Mouse (Mus musculus) stomach, postnatal 0 days (tissue): Measurements from ENCODE around the gene Hrh3. TPM values are rescaled to one million over a fixed set of nuclear protein-coding genes. Genes with fewer than 3 reads are reported as not detected.

Source experiments
- ATAC-seq: fragments of 200-750 bp; cut with Nextera tagmentation; 2 replicates; pipeline ENCODE4 v1.8.0; 2017; ENCODE audit not compliant: low FRiP score, low TSS enrichment
- DNase-seq: peaks from one replicate; pipeline ENCODE4 v3.0.0-alpha.2; 2016; ENCODE audit warnings: low spot score
- H3K27ac ChIP-seq: fragments of 300-500 bp; sonication (generic); replicated peaks from 2 replicates; pipeline ENCODE4 v1.5.1; 2014; ENCODE audit warnings: mild to moderate bottlenecking, control low read depth
- H3K27me3 ChIP-seq: fragments of 300-500 bp; sonication (generic); 2 replicates; pipeline ENCODE4 v1.6.1; 2014; ENCODE audit warnings: low read length; ENCODE audit not compliant: control insufficient read depth, insufficient read depth
- H3K36me3 ChIP-seq: fragments of 300-500 bp; sonication (generic); 2 replicates; pipeline ENCODE4 v1.6.1; 2014; ENCODE audit warnings: low read length, mixed read lengths; ENCODE audit not compliant: control insufficient read depth, insufficient read depth
- H3K4me1 ChIP-seq: fragments of 300-500 bp; sonication (generic); replicated peaks from 2 replicates; pipeline ENCODE4 v1.6.1; 2014; ENCODE audit warnings: antibody characterized with exemption; ENCODE audit not compliant: control insufficient read depth, insufficient read depth
- H3K4me2 ChIP-seq: fragments of 300-500 bp; sonication (generic); replicated peaks from 2 replicates; pipeline ENCODE4 v1.6.1; 2014; ENCODE audit warnings: low read depth, mild to moderate bottlenecking, control low read depth, moderate library complexity
- H3K4me3 ChIP-seq: fragments of 300-500 bp; sonication (generic); 2 replicates; pipeline ENCODE4 v1.5.1; 2014; ENCODE audit warnings: low read depth, low read length, control low read depth
- H3K9ac ChIP-seq: fragments of 300-500 bp; sonication (generic); 2 replicates; pipeline ENCODE4 v1.6.1; 2014; ENCODE audit warnings: mild to moderate bottlenecking, low read length, control low read depth, mixed read lengths
- H3K9me3 ChIP-seq: fragments of 300-500 bp; sonication (generic); 2 replicates; pipeline ENCODE4 v1.6.1; 2016; ENCODE audit warnings: low read length; ENCODE audit not compliant: control insufficient read depth
- CTCF ChIP-seq: IDR thresholded peaks from 2 replicates; pipeline ENCODE4 v1.5.1; 2016; ENCODE audit warnings: antibody characterized with exemption, low read depth, mild to moderate bottlenecking, moderate library complexity
- EP300 ChIP-seq: optimal IDR thresholded peaks from 2 replicates; pipeline ENCODE3; 2016; ENCODE audit warnings: antibody characterized with exemption
- WGBS: fragments of 180-500 bp; shearing (Covaris S2); extraction: QIAGEN DNeasy Blood & Tissue Kit; methylation state at CpG from one replicate; pipeline ENCODE4 v1.1.7; 2014; 5-methylcytosine and 5-hydroxymethylcytosine counted together
- polyA plus RNA-seq: library from polyadenylated mRNA; unstranded; fragments of >200 nt; fragmentation: Nextera tagmentation; extraction: Ambion mirVana; gene quantifications from 2 replicates; pipeline ENCODE4 v1.2.1, GENCODE M21; 2015

Gene Hrh3
- polyA plus RNA-seq: 0.05 TPM in 1 of 2 replicates, not detected in the other

DNA sequence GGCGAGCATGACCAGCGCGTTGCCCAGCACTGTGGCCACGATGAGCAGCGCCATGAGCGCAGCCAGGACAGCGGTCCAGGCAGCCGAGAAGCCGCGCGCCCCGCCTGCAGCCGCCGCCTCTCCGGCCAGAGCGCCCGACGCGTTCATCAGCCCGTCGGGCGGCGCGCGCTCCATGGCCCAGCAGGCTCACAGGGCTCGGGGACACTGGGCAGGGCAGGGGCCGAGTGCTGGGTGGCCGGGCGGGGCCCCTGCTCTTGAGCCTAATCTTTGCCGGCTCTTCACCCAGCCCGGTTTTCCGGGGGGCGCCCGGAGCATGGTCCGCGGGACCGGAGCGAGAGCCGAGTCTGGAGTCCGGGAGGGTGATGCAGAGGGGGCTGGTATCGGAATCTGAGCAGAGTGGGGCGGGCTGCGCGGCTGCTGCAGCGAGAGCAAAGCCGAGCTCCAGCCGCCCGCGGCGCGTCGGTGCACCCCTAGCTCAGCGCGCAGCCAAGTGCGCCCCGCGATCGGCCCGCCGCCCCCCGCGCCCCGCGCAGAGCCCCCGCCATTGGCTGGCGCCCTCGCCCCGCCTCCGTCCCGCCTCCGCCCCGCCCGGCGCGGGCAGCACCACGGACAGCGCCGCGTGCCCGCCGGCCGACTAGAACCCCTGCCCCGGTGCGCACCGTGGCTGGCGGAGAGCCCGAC is at the start of gene Hrh3:
Gene Hrh3, minus strand, starts transcription at position 511 of the 681 bp plus-strand sequence.
- Histone ChIP-seq H3K36me3 (no peaks in the 10 kb centered on the region), H3K4me1 (peaks cover 4% of the 10 kb centered on the region; the same call in 1 of the 2 replicates), H3K4me3 (peak within 1 kb of the TSS; percentile 45), H3K27ac (no peak within 1 kb of the TSS; the same call in 1 of the 2 replicates), H3K27me3 (peaks cover 26% of the 10 kb centered on the region; the same call in 1 of the 2 replicates), H3K9me3 (no peaks in the 10 kb centered on the region), H3K9ac (no peak within 1 kb of the TSS), H3K4me2 (peak within 1 kb of the TSS; percentile 93)
- TF ChIP-seq EP300 (no peak), CTCF (no peak)
- peak; percentile 77 for ATAC-seq
- under 1% methylated on average over 56 of the region's 87 CpGs for WGBS
- peak; percentile 80 for DNase-seq

DNA sequence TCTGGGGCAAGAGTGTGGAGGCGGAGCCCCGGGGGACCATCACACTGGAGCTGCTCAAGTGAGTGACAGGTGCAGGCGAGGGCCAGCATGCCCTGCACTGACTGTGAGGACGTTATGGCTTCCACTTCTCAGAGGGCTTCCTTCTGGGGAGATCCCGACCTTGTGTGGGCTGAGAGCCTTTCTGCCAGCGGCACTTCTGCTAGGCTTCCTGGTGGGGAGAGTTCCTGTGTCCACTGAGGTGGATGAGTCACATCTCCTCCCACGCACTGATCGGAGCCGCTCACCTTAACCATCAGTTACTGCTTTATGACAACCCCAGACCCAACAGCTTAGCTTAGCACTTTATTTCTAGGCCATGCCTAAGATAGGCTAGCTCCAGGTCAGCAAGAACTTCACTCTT is 44.3 kb upstream of the Hrh3 start:
- H3K27me3 ChIP-seq: no peaks in the 10 kb centered on the region
- no peak overlapping the region for H3K9ac ChIP-seq
- no peak for TF ChIP-seq EP300
- no peak overlapping the region for H3K4me3 ChIP-seq
- no peaks in the 10 kb centered on the region for H3K4me1 ChIP-seq
- no peak overlapping the region for H3K4me2 ChIP-seq
- DNase-seq (no peak), ATAC-seq (0 out of 2 replicates have a peak, but pooled peaks have one; percentile 28)
- H3K36me3 ChIP-seq: peaks cover 32% of the 10 kb centered on the region
- H3K9me3 ChIP-seq: no peaks in the 10 kb centered on the region
- H3K27ac ChIP-seq: no peak overlapping the region
- 82% methylated on average over 9 of the region's 9 CpGs for WGBS

DNA sequence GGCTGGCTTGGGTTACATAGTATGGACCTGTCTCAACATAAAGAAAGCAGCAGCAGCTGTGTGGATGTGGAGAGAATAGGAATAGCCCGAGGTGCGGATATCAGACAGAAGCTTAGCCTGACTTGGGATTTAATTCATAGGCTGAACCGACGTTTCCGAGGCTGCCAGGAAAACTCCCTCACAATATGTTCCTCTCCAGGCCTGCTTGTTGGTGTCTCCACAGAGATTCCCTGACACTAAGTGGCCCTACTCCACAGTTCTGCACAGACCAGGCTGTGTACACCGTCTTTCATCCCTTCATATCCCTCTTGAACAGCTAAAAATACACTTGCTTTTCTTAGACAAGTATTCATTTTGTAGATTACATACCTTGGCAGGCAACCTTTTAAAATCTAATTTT is 43.1 kb upstream of the Hrh3 start:
- H3K9me3 ChIP-seq: no peaks in the 10 kb centered on the region
- no peaks in the 10 kb centered on the region for H3K4me1 ChIP-seq
- ATAC-seq (no peak), DNase-seq (no peak)
- H3K9ac ChIP-seq: no peak overlapping the region
- no peaks in the 10 kb centered on the region for H3K27me3 ChIP-seq
- 81% methylated on average over 6 of the region's 6 CpGs for WGBS
- no peak overlapping the region for H3K4me3 ChIP-seq
- TF ChIP-seq EP300 (no peak), CTCF (no peak)
- peaks cover 30% of the 10 kb centered on the region for H3K36me3 ChIP-seq
- H3K4me2 ChIP-seq: no peak overlapping the region
- H3K27ac ChIP-seq: no peak overlapping the region

DNA sequence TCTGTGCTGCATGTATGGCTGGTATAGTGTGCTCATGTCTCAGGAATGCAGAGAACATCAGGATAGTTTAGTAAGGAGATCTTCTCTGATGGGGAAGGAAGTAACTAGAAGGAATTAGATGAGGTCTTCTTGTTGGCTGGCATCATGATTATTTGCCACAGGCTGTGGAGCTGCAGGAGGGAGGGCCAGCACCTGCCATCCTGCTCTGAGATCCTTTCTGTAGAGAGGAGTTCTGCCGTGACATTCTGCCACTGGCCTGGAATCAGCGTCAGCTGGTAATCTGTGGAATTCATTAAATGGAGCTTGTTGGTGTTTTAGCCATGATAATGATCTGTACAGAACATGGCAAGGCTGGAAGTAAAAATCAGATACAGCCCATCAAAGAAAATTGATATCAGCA is 41.8 kb upstream of the Hrh3 start:
- 96% methylated on average over 2 of the region's 2 CpGs for WGBS
- no peak for DNase-seq

DNA sequence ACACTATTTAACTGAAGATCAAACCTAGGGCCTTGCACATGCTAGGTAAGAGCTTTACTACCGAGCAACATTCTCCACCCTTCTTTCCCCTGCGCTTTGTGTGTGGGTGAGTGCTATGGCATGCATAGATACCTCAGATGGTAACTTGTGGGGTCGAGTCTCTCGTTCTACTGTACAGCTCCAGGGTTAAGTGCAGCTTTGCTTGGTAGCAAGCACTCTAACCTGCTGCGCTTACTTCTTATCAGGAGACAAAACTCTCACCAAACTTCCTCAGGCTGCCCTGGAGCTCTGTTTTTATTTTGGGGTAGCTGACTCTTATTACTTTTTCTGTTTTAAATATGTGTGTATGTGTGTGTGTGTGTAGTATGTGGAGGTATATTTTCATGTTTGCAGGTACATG is 31.1 kb upstream of the Hrh3 start:
- H3K4me3 ChIP-seq: no peak overlapping the region
- no peak for DNase-seq
- H3K9ac ChIP-seq: no peak overlapping the region
- H3K27ac ChIP-seq: no peak overlapping the region
- TF ChIP-seq CTCF: no peak
- TF ChIP-seq EP300: no peak
- no peaks in the 10 kb centered on the region for H3K9me3 ChIP-seq
- H3K36me3 ChIP-seq: peaks cover 7% of the 10 kb centered on the region; the same call in 1 of the 2 replicates
- ATAC-seq: no peak
- H3K4me1 ChIP-seq: no peaks in the 10 kb centered on the region
- no peaks in the 10 kb centered on the region for H3K27me3 ChIP-seq
- WGBS: 65% methylated on average over 5 of the region's 5 CpGs
- H3K4me2 ChIP-seq: no peak overlapping the region

More for the DNA sequence above, 41.8 kb upstream of the Hrh3 start:
- Histone ChIP-seq H3K27ac (no peak overlapping the region), H3K9me3 (no peaks in the 10 kb centered on the region), H3K4me2 (no peak overlapping the region), H3K4me3 (no peak overlapping the region), H3K27me3 (no peaks in the 10 kb centered on the region), H3K4me1 (no peaks in the 10 kb centered on the region), H3K9ac (no peak overlapping the region), H3K36me3 (peaks cover 34% of the 10 kb centered on the region)
- TF ChIP-seq CTCF (no peak), EP300 (no peak)
- no peak for ATAC-seq

DNA sequence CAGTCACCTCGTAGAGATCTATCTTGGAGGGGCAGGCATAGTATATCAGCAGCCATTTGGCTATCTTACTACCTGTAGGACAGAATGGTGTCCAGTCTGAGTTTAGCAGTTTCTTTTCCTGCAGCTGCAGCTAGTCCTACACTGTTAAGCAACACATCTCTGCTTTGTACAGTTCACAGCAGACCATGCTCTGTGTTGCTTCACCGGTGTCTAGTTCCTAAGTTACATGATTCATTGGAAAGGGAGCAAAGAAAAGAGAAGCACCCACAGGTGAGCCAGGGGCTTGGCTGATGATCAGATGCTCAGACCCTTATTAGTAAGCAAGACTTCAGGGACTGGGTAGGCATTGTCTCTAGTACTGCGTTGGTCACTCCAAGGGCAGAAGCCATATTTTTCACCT is 29.6 kb upstream of the Hrh3 start:
- H3K4me3 ChIP-seq: no peak overlapping the region
- DNase-seq: no peak
- ATAC-seq: no peak
- no peaks in the 10 kb centered on the region for H3K4me1 ChIP-seq
- no peaks in the 10 kb centered on the region for H3K9me3 ChIP-seq
- H3K9ac ChIP-seq: no peak overlapping the region
- H3K27ac ChIP-seq: no peak overlapping the region
- no peak overlapping the region for H3K4me2 ChIP-seq
- no peaks in the 10 kb centered on the region for H3K27me3 ChIP-seq
- TF ChIP-seq CTCF (no peak), EP300 (no peak)
- peaks cover 3% of the 10 kb centered on the region; the same call in 1 of the 2 replicates for H3K36me3 ChIP-seq
- 79% methylated on average over 3 of the region's 3 CpGs for whole genome bisulfite sequencing
